Mouse (Mus musculus) ES-Bruce4 (cell line): Measurements from ENCODE around the gene Chd8. TPM values are rescaled to one million over a fixed set of nuclear protein-coding genes. Genes with fewer than 3 reads are reported as not detected.
A peak's percentile ranks its signal among the peaks of the same experiment; 100 is the strongest.

Source experiments
- H3K27ac ChIP-seq: 2 replicates; pipeline ENCODE4 v1.5.1; 2012; ENCODE audit warnings: low read length, inconsistent platforms; ENCODE audit not compliant: insufficient read depth
- H3K27me3 ChIP-seq: 2 replicates; pipeline ENCODE4 v1.6.1; 2012; ENCODE audit warnings: mild to moderate bottlenecking, low read length, inconsistent platforms; ENCODE audit not compliant: control insufficient read depth, poor library complexity, insufficient read depth, severe bottlenecking
- H3K36me3 ChIP-seq: 2 replicates; pipeline ENCODE4 v1.6.1; 2012; ENCODE audit warnings: inconsistent platforms, mild to moderate bottlenecking, low read length, moderate library complexity; ENCODE audit not compliant: control insufficient read depth, poor library complexity, insufficient read depth, severe bottlenecking
- H3K4me1 ChIP-seq: one replicate; pipeline ENCODE4 v1.8.1; 2011; ENCODE audit warnings: low read length; ENCODE audit not compliant: control insufficient read depth, insufficient read depth
- H3K4me3 ChIP-seq: 2 replicates; pipeline ENCODE4 v1.5.1; 2011; ENCODE audit warnings: low read depth, mild to moderate bottlenecking, low read length
- H3K9ac ChIP-seq: 2 replicates; pipeline ENCODE4 v1.6.1; 2012; ENCODE audit warnings: low read depth, mild to moderate bottlenecking, inconsistent platforms; ENCODE audit not compliant: poor library complexity, severe bottlenecking
- H3K9me3 ChIP-seq: replicated peaks from 2 replicates; pipeline ENCODE4 v1.6.1; 2012; ENCODE audit warnings: mild to moderate bottlenecking, low read length, inconsistent platforms; ENCODE audit not compliant: control insufficient read depth, poor library complexity, insufficient read depth, severe bottlenecking
- CTCF ChIP-seq: IDR thresholded peaks from one replicate; pipeline ENCODE4 v1.8.1; 2011; ENCODE audit warnings: low read depth, low read length
- EP300 ChIP-seq: IDR thresholded peaks from 2 replicates; pipeline ENCODE4 v1.6.1; 2011; ENCODE audit warnings: low read depth, low read length; ENCODE audit not compliant: insufficient read depth
- POLR2A ChIP-seq: IDR thresholded peaks from one replicate; pipeline ENCODE4 v1.8.1; 2011; ENCODE audit warnings: low read length; ENCODE audit not compliant: insufficient read depth
- polyA plus RNA-seq: library from polyadenylated mRNA; stranded (reverse); fragments of >200 nt; gene quantifications from 2 replicates; pipeline ENCODE4 v1.2.4, GENCODE M21; 2011; ENCODE audit warnings: low read depth; ENCODE audit not compliant: missing spikeins, insufficient read depth, insufficient read length

The Chd8 gene
- polyA plus RNA-seq, 1 experiment: 175 TPM

DNA sequence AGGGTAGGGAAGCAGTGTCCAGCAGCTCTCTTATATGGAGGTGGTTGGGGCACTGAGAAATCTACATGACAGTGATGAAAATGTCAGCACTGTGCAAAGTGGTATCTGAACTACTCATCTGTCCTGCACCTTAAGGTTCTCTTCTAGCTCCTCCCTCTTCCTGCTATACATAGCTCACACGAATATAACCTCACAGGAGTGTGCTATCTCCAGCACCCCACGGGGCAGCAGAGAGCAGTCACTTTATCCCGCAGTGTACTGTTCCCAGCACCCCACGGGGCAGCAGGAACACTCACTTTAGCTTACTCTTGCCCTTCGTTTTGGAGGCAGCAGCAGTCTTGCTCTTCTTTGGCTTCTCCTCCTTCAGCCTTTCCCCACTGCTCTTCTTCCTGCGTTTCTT, 25.3 kb downstream of the Chd8 start:
- Histone ChIP-seq H3K27ac (no peak overlapping the region), H3K36me3 (peaks cover 61% of the 10 kb centered on the region), H3K4me1 (no peaks in the 10 kb centered on the region), H3K9ac (no peak overlapping the region), H3K9me3 (no peaks in the 10 kb centered on the region), H3K27me3 (no peaks in the 10 kb centered on the region), H3K4me3 (no peak overlapping the region)
- no peak for TF ChIP-seq POLR2A
- no peak for TF ChIP-seq EP300
- no peak for TF ChIP-seq CTCF

DNA sequence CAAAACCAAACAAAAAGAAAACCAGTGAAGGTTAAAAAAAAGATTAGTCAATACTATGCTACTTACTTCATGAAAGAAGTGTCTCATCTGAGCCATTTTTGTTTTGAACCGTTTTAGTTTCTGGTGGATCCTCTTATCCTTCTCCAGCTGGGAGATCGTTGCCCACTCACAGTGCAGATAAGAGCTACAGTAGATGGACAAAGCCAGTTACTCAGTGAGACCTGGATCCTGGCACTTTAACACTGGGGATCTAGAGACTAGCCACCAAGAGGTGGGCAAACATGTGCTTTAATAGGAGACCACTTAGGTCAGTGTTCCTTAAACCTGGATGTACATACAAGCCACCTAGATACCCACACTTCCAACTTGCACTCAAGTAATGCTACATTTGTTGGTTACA, 31.6 kb downstream of the Chd8 start:
- no peak overlapping the region for H3K27ac ChIP-seq
- H3K9ac ChIP-seq: no peak overlapping the region
- H3K4me3 ChIP-seq: no peak overlapping the region
- TF ChIP-seq CTCF: no peak
- no peak for TF ChIP-seq EP300
- no peak for TF ChIP-seq POLR2A
- H3K27me3 ChIP-seq: no peaks in the 10 kb centered on the region
- H3K4me1 ChIP-seq: no peaks in the 10 kb centered on the region
- H3K36me3 ChIP-seq: peaks cover 75% of the 10 kb centered on the region
- H3K9me3 ChIP-seq: no peaks in the 10 kb centered on the region

DNA sequence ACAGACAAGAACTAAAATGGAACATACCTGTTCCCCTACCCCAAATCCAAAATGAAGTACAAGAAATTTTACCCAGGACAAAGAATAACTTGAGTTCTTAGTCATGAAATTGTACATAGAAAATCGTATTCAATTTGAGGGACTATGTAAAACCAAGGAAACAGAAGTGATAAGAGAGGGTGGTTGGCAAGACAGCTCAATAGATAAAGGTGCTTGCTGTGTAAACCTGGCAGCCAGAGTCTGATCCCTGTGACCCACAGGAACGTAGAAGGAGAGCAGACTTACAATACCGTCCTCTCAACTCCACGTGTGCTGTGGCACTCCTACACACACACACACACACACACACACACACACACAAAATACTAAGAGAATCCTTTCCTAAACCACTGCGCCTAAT, 40.3 kb downstream of the Chd8 start:
- no peak overlapping the region for H3K27ac ChIP-seq
- no peak overlapping the region for H3K4me3 ChIP-seq
- no peak overlapping the region for H3K9ac ChIP-seq
- no peaks in the 10 kb centered on the region for H3K27me3 ChIP-seq
- TF ChIP-seq POLR2A (no peak), CTCF (no peak), EP300 (no peak)
- peaks cover 73% of the 10 kb centered on the region for H3K36me3 ChIP-seq
- H3K4me1 ChIP-seq: no peaks in the 10 kb centered on the region
- H3K9me3 ChIP-seq: no peaks in the 10 kb centered on the region

DNA sequence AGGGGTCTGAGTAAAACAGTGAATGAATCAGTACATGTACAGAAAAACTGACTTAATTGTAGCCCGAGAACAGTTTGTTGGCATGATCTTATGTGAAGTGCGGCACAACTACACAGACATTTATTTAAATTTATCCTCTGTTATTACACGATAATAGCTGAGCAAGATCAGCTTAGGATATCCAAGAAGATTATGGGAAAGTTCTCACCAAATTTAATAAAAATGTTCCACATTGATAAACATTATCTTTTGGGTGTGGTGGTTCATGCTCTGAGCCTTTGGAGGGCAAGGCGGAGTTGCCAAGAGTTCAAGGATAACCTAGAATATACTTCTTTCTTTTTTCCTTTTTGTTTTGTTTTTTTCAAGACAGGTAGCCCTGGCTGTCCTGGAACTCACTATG, 58.2 kb downstream of the Chd8 start:
- Histone ChIP-seq H3K9ac (no peak overlapping the region), H3K36me3 (peaks cover 20% of the 10 kb centered on the region), H3K27me3 (no peaks in the 10 kb centered on the region), H3K9me3 (no peaks in the 10 kb centered on the region), H3K4me3 (no peak overlapping the region), H3K27ac (peak overlapping the region; percentile 29; the same call in 1 of the 2 replicates), H3K4me1 (peaks cover 2% of the 10 kb centered on the region)
- no peak for TF ChIP-seq POLR2A
- TF ChIP-seq CTCF: no peak
- TF ChIP-seq EP300: no peak

DNA sequence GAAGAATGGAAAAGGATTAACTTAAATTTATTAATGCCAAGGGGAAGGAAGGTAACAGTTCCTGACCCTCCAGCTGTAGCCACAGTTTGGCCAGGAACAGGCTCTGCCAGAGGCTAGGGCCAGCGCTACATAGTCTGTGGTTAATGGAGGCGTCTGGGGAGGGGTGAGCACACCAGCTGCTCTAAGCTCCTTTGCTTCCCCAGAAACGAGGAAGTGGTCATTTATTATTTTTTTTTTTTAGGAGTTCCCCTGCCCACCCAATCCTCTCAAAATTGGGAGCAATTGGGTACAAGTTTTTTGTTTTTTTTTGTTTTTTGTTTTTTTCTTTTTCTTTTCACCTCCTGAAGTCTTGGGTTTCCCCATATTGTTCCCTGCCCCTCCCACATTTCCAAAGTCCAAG, 59.4 kb downstream of the Chd8 start:
- Histone ChIP-seq H3K27ac (no peak overlapping the region), H3K9ac (peak overlapping the region; percentile 99; the same call in 1 of the 2 replicates), H3K27me3 (no peaks in the 10 kb centered on the region), H3K9me3 (no peaks in the 10 kb centered on the region), H3K4me3 (peak overlapping the region; percentile 25; the same call in 1 of the 2 replicates), H3K4me1 (peaks cover 2% of the 10 kb centered on the region), H3K36me3 (peaks cover 13% of the 10 kb centered on the region)
- no peak for TF ChIP-seq CTCF

DNA sequence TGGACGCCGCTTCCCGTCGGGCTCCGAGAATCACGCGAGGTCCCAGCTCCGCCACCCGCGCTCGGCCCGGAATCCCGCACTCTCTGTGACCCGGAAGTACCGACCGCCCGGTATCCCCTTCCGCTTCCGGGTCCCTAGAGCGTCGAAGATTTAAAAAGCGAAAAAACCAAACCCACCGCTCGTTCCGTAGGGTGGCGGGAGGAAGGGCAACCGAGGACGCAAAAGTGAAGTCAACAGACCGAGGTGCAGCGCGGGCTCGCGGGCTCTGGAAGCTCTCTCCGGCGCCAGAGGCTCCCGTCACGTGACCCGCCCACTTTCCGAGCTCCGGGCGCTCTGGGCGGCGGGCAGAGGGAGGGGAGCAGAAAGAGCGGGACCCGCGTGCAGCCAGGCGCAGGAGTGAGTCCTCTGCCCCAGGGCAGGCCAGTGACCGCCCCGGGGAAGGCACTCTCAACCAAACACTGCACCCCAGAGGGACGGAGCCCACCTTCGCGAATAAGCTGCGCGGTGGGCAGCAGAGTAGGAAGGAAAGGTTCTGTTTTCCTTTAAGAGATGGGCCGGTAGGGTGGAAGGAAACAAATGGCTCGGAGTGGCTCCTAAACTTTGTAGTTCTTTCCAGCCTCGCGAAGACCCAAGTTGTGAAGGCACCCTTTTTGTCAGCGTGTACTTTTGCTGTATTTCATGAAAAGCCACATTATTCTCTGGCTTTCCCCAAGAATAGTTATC, 60.3 kb downstream of the Chd8 start, which contains the start of gene Supt16:
Gene Supt16 (minus strand): TSS at position 261 of the 723 bp plus-strand sequence.
- Histone ChIP-seq H3K27me3 (no peaks in the 10 kb centered on the region), H3K9me3 (no peaks in the 10 kb centered on the region), H3K4me1 (peaks cover 2% of the 10 kb centered on the region), H3K4me3 (peak within 1 kb of the TSS; percentile 100), H3K9ac (peak within 1 kb of the TSS; percentile 99), H3K36me3 (peaks cover 19% of the 10 kb centered on the region), H3K27ac (peak within 1 kb of the TSS; percentile 93)
- TF ChIP-seq POLR2A (no peak), EP300 (0 out of 2 replicates have a peak, but pooled peaks have one; percentile 28)
